Mouse (Mus musculus) olfactory bulb, adult 2 months (tissue): ENCODE data around the gene Atoh8. TPM values are rescaled to one million over a fixed set of nuclear protein-coding genes. Genes with fewer than 3 reads are reported as not detected.

Experiments used
- H3K27ac ChIP-seq: fragments of 200-500 bp; 2 replicates; pipeline ENCODE4 v1.5.1; 2012; ENCODE audit warnings: low read depth, low read length; ENCODE audit not compliant: insufficient read depth
- H3K4me1 ChIP-seq: fragments of 200-500 bp; 2 replicates; pipeline ENCODE4 v1.6.1; 2012; ENCODE audit warnings: low read length; ENCODE audit not compliant: control insufficient read depth, insufficient read depth
- H3K4me3 ChIP-seq: fragments of 200-500 bp; 2 replicates; pipeline ENCODE4 v1.5.1; 2012; ENCODE audit warnings: mild to moderate bottlenecking, low read depth, low read length, moderate library complexity; ENCODE audit not compliant: insufficient read depth
- CTCF ChIP-seq: fragments of 200-500 bp; IDR thresholded peaks from 2 replicates; pipeline ENCODE4 v1.5.1; 2012; ENCODE audit warnings: low read depth, mild to moderate bottlenecking, low read length, moderate library complexity; ENCODE audit not compliant: insufficient read depth
- POLR2A ChIP-seq: fragments of 200-500 bp; IDR thresholded peaks from 2 replicates; pipeline ENCODE4 v1.6.1; 2012; ENCODE audit warnings: mild to moderate bottlenecking, low read depth, low read length, moderate library complexity; ENCODE audit not compliant: insufficient read depth
- WGBS: fragments of 180-500 bp; shearing (Covaris S2); methylation state at CpG from one replicate; pipeline ENCODE4 v1.1.7; 2018; 5-methylcytosine and 5-hydroxymethylcytosine counted together
- polyA plus RNA-seq: library from polyadenylated mRNA; stranded (reverse); fragments of >200 nt; gene quantifications from 2 replicates; pipeline ENCODE4 v1.2.4, GENCODE M21; 2012; ENCODE audit warnings: low replicate concordance; ENCODE audit not compliant: missing spikeins, insufficient read depth, insufficient read length

Atoh8 gene
- polyA plus RNA-seq, 1 experiment: not detected

DNA sequence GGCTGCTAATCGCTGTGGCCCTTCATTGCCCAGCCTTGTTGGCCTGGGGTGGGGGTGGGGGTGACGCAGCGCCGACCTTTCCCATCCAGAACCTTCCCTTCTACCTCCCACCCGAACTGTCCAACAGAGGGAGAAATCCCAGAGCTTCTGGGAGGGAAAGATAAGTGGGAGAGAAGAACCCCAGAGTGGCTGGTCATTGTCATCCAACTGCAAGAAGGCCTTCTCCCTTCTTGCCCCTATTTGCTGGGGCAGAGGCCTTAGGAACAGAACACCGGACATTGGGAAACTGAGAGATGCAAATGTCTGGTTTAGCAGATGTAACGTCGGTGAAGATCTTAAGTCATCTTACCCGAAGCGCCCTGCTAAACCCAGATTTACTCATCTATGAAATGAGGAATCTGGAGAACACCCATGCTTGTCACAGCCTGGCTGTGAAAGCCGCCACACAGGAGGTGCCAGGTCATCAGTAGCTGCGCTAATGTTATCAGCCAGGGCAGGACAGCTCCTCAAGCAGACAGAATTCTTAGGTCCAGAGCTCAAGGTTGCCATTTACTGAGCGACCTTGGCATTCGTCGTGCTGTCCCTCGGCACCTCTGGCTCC is 530 bp upstream of the Atoh8 start:
- WGBS: 59% methylated on average over 16 of the region's 16 CpGs
- Histone ChIP-seq H3K4me3 (peak overlapping the region; percentile 58), H3K27ac (no peak overlapping the region), H3K4me1 (peaks cover 17% of the 10 kb centered on the region)
- TF ChIP-seq POLR2A (no peak), CTCF (no peak)

DNA sequence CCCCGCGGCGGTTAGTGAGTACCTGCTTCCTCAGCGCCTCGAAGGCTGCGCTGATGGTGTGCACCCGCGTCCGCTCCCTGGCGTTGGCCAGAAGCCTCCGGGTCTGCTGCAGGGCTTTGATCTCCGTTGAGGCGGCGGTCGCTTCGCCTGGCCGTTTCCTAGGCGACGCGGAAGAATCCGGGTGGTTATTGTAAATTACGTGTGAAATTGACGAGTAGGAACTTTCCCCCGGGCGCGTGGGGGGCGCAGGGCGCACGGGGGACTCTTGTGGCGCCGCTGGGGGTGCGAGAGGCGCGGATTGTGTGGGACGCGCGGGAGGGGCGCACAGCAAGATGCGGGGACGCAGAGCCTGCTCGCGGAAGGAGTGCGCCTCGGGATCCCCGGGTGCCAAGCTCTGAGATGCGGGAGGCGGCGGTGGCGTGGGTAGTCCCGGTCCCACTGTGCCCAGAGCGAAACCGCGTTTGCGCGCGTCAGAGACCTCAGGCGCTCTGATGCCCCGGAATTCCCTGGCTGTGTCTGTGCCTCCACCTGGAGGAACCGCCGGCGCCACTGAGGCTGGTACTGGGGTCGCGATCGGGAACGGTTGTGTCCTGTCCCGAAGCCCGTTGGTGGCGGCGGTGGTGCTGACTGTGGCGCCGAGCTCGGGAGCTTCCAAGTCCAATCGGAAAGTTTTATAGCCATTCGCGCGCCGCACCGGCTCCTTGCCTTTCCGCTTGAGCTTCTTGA is 842 bp downstream of the Atoh8 start:
- WGBS: under 1% methylated on average over 79 of the region's 79 CpGs

DNA sequence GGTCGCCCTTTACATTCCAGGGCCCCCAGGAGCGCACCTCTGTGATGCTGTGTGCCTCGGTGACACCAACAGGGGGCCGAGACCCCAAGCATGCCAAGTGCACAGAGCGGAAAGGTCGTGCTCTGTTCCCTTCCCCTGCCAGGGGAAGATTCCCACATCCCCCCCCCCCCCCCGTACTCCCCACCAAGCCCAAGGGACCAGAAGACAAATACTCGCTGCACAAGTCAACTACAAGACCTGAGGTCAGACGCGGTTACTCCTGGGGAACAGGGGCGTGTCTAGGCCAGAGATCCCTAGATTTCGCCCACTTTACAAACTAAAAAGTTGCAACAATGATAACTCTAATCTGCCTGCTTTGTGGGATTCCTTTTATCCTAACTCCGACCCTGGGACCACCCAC is 1.4 kb downstream of the Atoh8 start:
- Histone ChIP-seq H3K27ac (no peak overlapping the region), H3K4me1 (peaks cover 17% of the 10 kb centered on the region), H3K4me3 (peak overlapping the region; percentile 58)
- no peak for TF ChIP-seq POLR2A
- no peak for TF ChIP-seq CTCF
- WGBS: 2% methylated on average over 13 of the region's 13 CpGs

More for the DNA sequence above, 842 bp downstream of the Atoh8 start:
- peaks cover 17% of the 10 kb centered on the region for H3K4me1 ChIP-seq
- peak overlapping the region; percentile 58 for H3K4me3 ChIP-seq
- no peak overlapping the region for H3K27ac ChIP-seq
- TF ChIP-seq POLR2A: no peak
- no peak for TF ChIP-seq CTCF

DNA sequence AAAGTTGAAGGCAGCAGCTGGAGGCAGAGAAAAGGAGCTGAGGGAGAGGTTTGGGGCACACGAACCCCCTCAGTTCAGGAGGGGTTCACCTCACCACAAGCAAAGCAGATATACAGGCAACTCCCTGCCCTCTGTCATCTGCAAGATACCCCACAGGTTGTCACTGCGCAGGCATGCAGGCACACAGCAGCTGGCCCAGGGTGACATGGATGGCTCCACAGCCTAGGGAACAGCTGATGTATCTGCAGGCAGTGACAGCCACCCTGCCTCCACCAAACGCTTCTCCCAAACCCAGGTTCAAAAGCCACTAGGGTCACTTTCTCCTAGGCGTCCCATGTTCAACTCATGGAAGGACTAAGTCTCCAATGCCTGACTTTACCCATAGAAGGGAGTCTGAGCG is 2.5 kb downstream of the Atoh8 start:
- no peak overlapping the region for H3K27ac ChIP-seq
- H3K4me1 ChIP-seq: peaks cover 17% of the 10 kb centered on the region
- no peak overlapping the region for H3K4me3 ChIP-seq
- no peak for TF ChIP-seq CTCF
- TF ChIP-seq POLR2A: no peak
- WGBS: 83% methylated on average over 5 of the region's 5 CpGs

DNA sequence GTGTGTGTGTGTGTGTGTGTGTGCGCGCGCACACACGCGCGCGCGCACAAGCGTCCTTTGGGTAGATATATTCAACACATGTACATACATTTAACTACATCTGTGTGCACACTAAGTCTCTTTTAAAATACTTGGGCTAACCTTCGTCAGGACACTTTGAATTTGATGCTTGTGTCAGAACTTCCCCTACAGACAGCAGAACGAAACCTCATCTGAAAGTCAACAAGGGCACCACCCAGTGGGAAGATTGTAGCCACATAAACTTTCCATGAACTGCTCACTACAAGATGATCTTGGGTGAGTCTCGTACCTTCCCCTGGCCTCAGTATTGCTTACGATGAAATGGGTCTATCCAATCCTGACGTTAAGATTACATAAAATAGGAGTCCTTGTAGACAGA is 3.0 kb downstream of the Atoh8 start:
- no peak overlapping the region for H3K27ac ChIP-seq
- H3K4me3 ChIP-seq: no peak overlapping the region
- 96% methylated on average over 14 of the region's 14 CpGs for WGBS
- TF ChIP-seq POLR2A (no peak), CTCF (no peak)
- H3K4me1 ChIP-seq: peaks cover 17% of the 10 kb centered on the region

DNA sequence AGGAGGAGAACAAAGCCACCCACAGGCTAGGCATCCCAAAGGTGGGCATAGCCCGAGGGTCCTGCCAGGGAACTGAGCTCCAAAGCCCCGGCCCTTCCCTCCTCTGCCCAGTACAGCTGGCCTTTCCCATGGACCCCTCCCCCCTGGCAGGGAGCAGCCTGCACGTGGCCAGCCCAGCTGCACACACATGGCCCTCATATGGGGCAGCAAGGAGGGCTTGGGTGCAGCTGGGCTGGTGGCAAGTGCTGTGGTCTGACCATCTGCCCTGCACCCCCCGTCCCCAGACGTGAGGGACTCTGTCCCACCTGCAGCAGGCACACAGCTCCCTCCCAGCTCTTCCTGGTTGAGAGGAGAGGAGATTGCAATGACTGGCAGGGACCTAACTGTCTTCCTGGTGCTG is 4.5 kb downstream of the Atoh8 start:
- peaks cover 11% of the 10 kb centered on the region for H3K4me1 ChIP-seq
- no peak overlapping the region for H3K4me3 ChIP-seq
- 54% methylated on average over 5 of the region's 5 CpGs for WGBS
- no peak overlapping the region for H3K27ac ChIP-seq
- TF ChIP-seq CTCF (no peak), POLR2A (no peak)

DNA sequence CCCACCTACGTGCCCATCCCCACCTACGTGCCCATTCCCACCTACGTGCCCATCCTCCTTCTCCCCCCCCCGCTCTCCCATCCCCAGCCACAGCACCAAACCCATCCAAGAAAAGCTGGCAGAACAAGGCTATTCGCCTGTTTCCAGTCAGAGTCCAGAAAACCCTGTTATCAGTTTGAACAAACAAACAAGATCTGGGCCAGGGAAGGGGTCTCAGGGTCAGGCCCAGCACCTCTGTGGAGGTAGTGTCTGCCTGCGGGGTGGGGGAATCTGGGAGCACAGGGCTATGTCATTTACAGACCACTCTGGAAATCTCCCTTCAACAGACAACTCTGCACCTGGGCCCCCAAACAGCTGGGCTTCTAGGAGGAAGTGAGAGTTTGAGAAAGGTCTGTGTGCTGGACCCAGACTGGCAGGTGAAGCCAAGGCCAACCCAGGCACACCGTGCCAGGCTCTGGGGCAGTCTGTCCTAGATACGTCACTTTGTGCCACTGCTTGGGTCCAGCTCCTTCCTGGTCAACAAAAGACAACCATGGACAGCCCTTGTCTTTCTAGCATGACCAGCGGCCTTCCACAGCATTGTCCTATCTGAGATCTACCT is 7.6 kb downstream of the Atoh8 start:
- Histone ChIP-seq H3K4me3 (no peak overlapping the region), H3K4me1 (no peaks in the 10 kb centered on the region), H3K27ac (no peak overlapping the region)
- WGBS: 91% methylated on average over 9 of the region's 9 CpGs
- TF ChIP-seq POLR2A (no peak), CTCF (no peak)

DNA sequence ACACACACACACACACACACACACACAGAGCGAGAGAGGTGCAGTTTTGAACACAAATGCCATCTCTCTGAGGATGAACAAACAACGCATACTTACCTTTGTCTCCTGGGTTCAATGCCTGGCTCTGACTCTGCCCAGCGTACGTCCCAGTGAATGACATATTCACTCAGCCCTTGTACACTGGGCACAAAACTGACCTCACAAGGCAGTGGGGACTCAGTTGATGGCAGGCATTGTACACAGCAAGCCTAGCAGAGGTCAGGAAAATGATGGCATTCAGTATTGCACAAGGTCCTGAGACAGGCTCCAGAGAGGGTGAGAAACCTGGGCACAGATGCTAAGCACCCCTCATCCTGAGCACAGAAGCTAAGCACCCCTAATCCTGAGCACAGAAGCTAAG is 8.4 kb downstream of the Atoh8 start:
- WGBS: 93% methylated on average over 4 of the region's 4 CpGs
- H3K27ac ChIP-seq: no peak overlapping the region
- TF ChIP-seq CTCF (no peak), POLR2A (no peak)
- peaks cover 6% of the 10 kb centered on the region for H3K4me1 ChIP-seq
- H3K4me3 ChIP-seq: no peak overlapping the region

DNA sequence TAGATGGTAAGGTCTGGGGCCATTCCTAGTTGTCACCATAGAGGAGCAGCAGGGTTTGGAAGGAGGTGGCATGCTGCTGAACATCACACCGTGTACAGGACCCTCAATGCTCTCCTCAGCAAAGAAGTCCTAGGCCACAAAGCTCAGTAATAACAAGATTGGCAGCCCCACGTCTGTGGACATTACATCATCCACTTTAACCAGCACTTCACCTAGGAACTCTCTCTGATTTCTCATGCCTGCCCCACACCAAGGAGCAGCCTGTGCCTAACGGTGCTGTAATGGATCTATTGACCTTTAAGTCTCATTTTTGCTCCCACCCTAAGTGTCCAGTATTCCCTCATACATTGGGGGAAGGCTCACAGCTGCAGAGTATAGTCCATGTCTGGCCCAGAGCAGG is 9.7 kb downstream of the Atoh8 start:
- H3K27ac ChIP-seq: no peak overlapping the region
- no peak for TF ChIP-seq CTCF
- TF ChIP-seq POLR2A: no peak
- no peak overlapping the region for H3K4me3 ChIP-seq
- peaks cover 8% of the 10 kb centered on the region for H3K4me1 ChIP-seq
- 78% methylated on average over 3 of the region's 3 CpGs for WGBS
